Mouse (Mus musculus): ENCODE measurements around the gene Pomp. TPM values are rescaled to one million over a fixed set of nuclear protein-coding genes. Genes with fewer than 3 reads are reported as not detected.
A peak's percentile ranks its signal among the peaks of the same experiment; 100 is the strongest.

Pomp gene
- total and polyA plus RNA-seq, 2 experiments from 2014 or later: 116 to 312 TPM

GRCm38 (mm10) chr5:147826091-147826490 lies 34.2 kb upstream of the Pomp start:
- 22% methylated on average over 9 of the region's 9 CpGs for WGBS
- Histone ChIP-seq H3K27me3 (ENCODE audit: control insufficient read depth, insufficient read depth, low read length) (no peaks in the 10 kb centered on the region), H3K4me3 (ENCODE audit: low read depth, low read length) (peak overlapping the region; percentile 30), H3K4me1 (ENCODE audit: control insufficient read depth, insufficient read depth) (peaks cover 10% of the 10 kb centered on the region; the same call in 1 of the 2 replicates), H3K9me3 (replicated peaks; ENCODE audit: control insufficient read depth, low read length) (no peaks in the 10 kb centered on the region), H3K9ac (replicated peaks; ENCODE audit: low read depth, low read length) (no peak overlapping the region), H3K27ac (ENCODE audit: low read depth) (peak overlapping the region; percentile 13; the same call in 1 of the 2 replicates), H3K36me3 (replicated peaks; ENCODE audit: control insufficient read depth, insufficient read depth, low read length) (no peaks in the 10 kb centered on the region), H3K4me2 (ENCODE audit: low read depth, low read length) (peak overlapping the region; percentile 51)
- no peak for TF ChIP-seq EP300 (IDR thresholded peaks at IDR 0.05; ENCODE audit: low read depth)
- no peak for TF ChIP-seq CTCF (IDR thresholded peaks at IDR 0.05; ENCODE audit: low read depth)
- ATAC-seq (ENCODE audit: insufficient read depth, low read depth) (no peak), DNase-seq (ENCODE audit: low spot score) (no peak)

DNA sequence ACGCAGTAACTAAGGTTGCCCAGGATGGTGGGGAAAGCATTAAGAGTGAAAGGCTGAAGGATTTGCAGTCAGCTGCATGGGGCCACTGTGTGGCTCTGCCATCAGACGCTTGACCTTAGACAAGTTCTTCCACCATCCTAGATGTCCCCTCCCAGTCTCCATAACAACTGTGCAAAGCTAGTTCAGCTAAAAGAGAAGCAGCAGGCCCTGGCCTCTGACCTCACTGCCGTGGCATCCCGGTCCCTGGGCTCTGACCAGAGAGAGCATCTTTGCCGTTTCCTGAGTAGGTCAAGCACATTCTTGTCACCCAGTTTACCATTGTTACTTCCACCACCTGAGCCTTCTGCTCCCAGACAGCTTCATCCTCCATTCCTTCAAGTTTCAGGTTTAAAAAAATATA lies 33.7 kb upstream of the Pomp start:
- no peak overlapping the region for H3K4me2 ChIP-seq (ENCODE audit: low read depth, low read length)
- no peak for TF ChIP-seq EP300 (IDR thresholded peaks at IDR 0.05; ENCODE audit: low read depth)
- no peak for TF ChIP-seq CTCF (IDR thresholded peaks at IDR 0.05; ENCODE audit: low read depth)
- 45% methylated on average over 5 of the region's 5 CpGs for WGBS

DNA sequence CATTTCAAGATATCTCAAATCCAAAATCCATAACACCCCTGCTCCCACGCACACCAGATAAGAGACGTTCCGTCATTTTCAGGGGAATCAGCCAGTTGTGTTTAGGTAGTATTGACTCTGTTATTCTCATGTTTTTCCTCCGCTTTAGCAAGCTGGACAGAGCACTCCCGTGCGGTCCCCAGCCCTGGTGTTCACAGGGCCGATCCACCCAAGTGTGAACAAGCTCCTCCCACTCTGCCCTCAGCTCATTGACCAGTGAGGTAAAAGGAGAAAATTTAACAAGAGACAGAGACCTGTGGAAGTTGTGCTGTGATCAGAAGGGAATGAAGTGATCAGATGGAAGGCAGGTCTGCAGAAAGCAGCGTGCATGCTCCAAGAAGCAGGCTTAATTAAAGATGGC lies 31.4 kb upstream of the Pomp start:
- Histone ChIP-seq H3K9ac (replicated peaks; ENCODE audit: low read depth, low read length) (no peak overlapping the region), H3K4me3 (ENCODE audit: low read depth, low read length) (no peak overlapping the region), H3K9me3 (replicated peaks; ENCODE audit: control insufficient read depth, low read length) (no peaks in the 10 kb centered on the region), H3K27ac (ENCODE audit: low read depth) (no peak overlapping the region), H3K27me3 (ENCODE audit: control insufficient read depth, insufficient read depth, low read length) (no peaks in the 10 kb centered on the region), H3K4me2 (ENCODE audit: low read depth, low read length) (no peak overlapping the region), H3K4me1 (ENCODE audit: control insufficient read depth, insufficient read depth) (peaks cover 10% of the 10 kb centered on the region; the same call in 1 of the 2 replicates), H3K36me3 (replicated peaks; ENCODE audit: control insufficient read depth, insufficient read depth, low read length) (no peaks in the 10 kb centered on the region)
- DNase-seq (ENCODE audit: low spot score) (no peak), ATAC-seq (ENCODE audit: insufficient read depth, low read depth) (no peak)
- WGBS: 76% methylated on average over 8 of the region's 8 CpGs
- no peak for TF ChIP-seq EP300 (IDR thresholded peaks at IDR 0.05; ENCODE audit: low read depth)
- TF ChIP-seq CTCF (IDR thresholded peaks at IDR 0.05; ENCODE audit: low read depth): no peak

More for the DNA sequence above, 33.7 kb upstream of the Pomp start:
- H3K9me3 ChIP-seq (replicated peaks; ENCODE audit: control insufficient read depth, low read length): no peaks in the 10 kb centered on the region
- H3K27me3 ChIP-seq (ENCODE audit: control insufficient read depth, insufficient read depth, low read length): no peaks in the 10 kb centered on the region
- no peak for DNase-seq (ENCODE audit: low spot score)
- H3K27ac ChIP-seq (ENCODE audit: low read depth): no peak overlapping the region
- no peak for ATAC-seq (ENCODE audit: insufficient read depth, low read depth)
- no peak overlapping the region for H3K9ac ChIP-seq (replicated peaks; ENCODE audit: low read depth, low read length)
- peaks cover 10% of the 10 kb centered on the region; the same call in 1 of the 2 replicates for H3K4me1 ChIP-seq (ENCODE audit: control insufficient read depth, insufficient read depth)
- no peaks in the 10 kb centered on the region for H3K36me3 ChIP-seq (replicated peaks; ENCODE audit: control insufficient read depth, insufficient read depth, low read length)
- H3K4me3 ChIP-seq (ENCODE audit: low read depth, low read length): no peak overlapping the region

GRCm38 (mm10) chr5:147832842-147833241 lies 27.4 kb upstream of the Pomp start:
- Histone ChIP-seq H3K9me3 (replicated peaks; ENCODE audit: control insufficient read depth, low read length) (no peaks in the 10 kb centered on the region), H3K4me2 (ENCODE audit: low read depth, low read length) (peak overlapping the region; percentile 12; the same call in 1 of the 2 replicates), H3K27ac (ENCODE audit: low read depth) (no peak overlapping the region), H3K4me1 (ENCODE audit: control insufficient read depth, insufficient read depth) (no peaks in the 10 kb centered on the region; the same call in 1 of the 2 replicates), H3K4me3 (ENCODE audit: low read depth, low read length) (no peak overlapping the region), H3K9ac (replicated peaks; ENCODE audit: low read depth, low read length) (no peak overlapping the region), H3K27me3 (ENCODE audit: control insufficient read depth, insufficient read depth, low read length) (no peaks in the 10 kb centered on the region), H3K36me3 (replicated peaks; ENCODE audit: control insufficient read depth, insufficient read depth, low read length) (no peaks in the 10 kb centered on the region)
- TF ChIP-seq CTCF (IDR thresholded peaks at IDR 0.05; ENCODE audit: low read depth) (no peak), EP300 (IDR thresholded peaks at IDR 0.05; ENCODE audit: low read depth) (no peak)
- ATAC-seq (ENCODE audit: insufficient read depth, low read depth) (no peak), DNase-seq (ENCODE audit: low spot score) (no peak)
- WGBS: 29% methylated on average over 14 of the region's 14 CpGs

- no peak overlapping the region for H3K4me2 ChIP-seq (ENCODE audit: low read depth, low read length)
- WGBS: 20% methylated on average over 17 of the region's 17 CpGs
- H3K4me1 ChIP-seq (ENCODE audit: control insufficient read depth, insufficient read depth): no peaks in the 10 kb centered on the region; the same call in 1 of the 2 replicates
- TF ChIP-seq CTCF (IDR thresholded peaks at IDR 0.05; ENCODE audit: low read depth): no peak
- TF ChIP-seq EP300 (IDR thresholded peaks at IDR 0.05; ENCODE audit: low read depth): no peak
- no peaks in the 10 kb centered on the region for H3K36me3 ChIP-seq (replicated peaks; ENCODE audit: control insufficient read depth, insufficient read depth, low read length)
- DNase-seq (ENCODE audit: low spot score) (no peak), ATAC-seq (ENCODE audit: insufficient read depth, low read depth) (no peak)
- no peaks in the 10 kb centered on the region for H3K9me3 ChIP-seq (replicated peaks; ENCODE audit: control insufficient read depth, low read length)
- H3K27ac ChIP-seq (ENCODE audit: low read depth): no peak overlapping the region
- H3K9ac ChIP-seq (replicated peaks; ENCODE audit: low read depth, low read length): no peak overlapping the region
- no peak overlapping the region for H3K4me3 ChIP-seq (ENCODE audit: low read depth, low read length)
- no peaks in the 10 kb centered on the region for H3K27me3 ChIP-seq (ENCODE audit: control insufficient read depth, insufficient read depth, low read length)
These were observed 25.3 kb upstream of the Pomp start for GRCm38 (mm10) chr5:147834841-147835500.

DNA sequence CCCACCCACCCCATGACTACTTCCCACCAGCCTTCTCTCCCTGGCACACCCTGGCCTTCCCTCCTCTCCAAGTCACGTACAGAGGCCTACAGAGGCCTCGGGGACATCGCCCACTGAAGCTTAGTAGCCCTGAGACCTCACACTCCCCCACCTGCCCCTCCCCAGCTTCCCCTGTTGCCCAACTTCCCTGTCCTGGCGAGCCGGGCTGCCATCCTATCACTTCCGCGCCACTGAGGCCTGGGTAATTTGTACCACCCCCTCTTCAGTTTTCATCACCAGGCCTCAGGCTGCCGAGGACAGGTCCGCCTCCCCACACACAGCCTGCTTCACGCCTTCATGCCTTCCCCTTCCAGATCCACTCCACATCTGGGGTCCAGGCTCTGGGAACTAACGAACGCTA lies 20.8 kb upstream of the Pomp start:
- Histone ChIP-seq H3K4me2 (ENCODE audit: low read depth, low read length) (no peak overlapping the region), H3K4me1 (ENCODE audit: control insufficient read depth, insufficient read depth) (no peaks in the 10 kb centered on the region), H3K27ac (ENCODE audit: low read depth) (no peak overlapping the region), H3K9ac (replicated peaks; ENCODE audit: low read depth, low read length) (no peak overlapping the region), H3K27me3 (ENCODE audit: control insufficient read depth, insufficient read depth, low read length) (no peaks in the 10 kb centered on the region), H3K4me3 (ENCODE audit: low read depth, low read length) (no peak overlapping the region), H3K9me3 (replicated peaks; ENCODE audit: control insufficient read depth, low read length) (no peaks in the 10 kb centered on the region), H3K36me3 (replicated peaks; ENCODE audit: control insufficient read depth, insufficient read depth, low read length) (no peaks in the 10 kb centered on the region)
- TF ChIP-seq EP300 (IDR thresholded peaks at IDR 0.05; ENCODE audit: low read depth) (no peak), CTCF (IDR thresholded peaks at IDR 0.05; ENCODE audit: low read depth) (no peak)
- ATAC-seq (ENCODE audit: insufficient read depth, low read depth): no peak
- no peak for DNase-seq (ENCODE audit: low spot score)
- 70% methylated on average over 12 of the region's 12 CpGs for WGBS
